Mouse (Mus musculus) left cerebral cortex, adult 2 months (tissue): ENCODE data around the gene Ifnab. TPM values are rescaled to one million over a fixed set of nuclear protein-coding genes. Genes with fewer than 3 reads are reported as not detected.

Experiments
- DNase-seq, 2 experiments: peaks; one replicate each; pipeline ENCODE4 v3.0.0; 2021 to 2022; ENCODE audit warnings: low spot score in 2 of 2, mixed read lengths in 1 of 2; ENCODE audit errors: extremely low spot score in 1 of 2
- H3K27ac ChIP-seq: fragments of 200-600 bp; 2 replicates; pipeline ENCODE4 v1.8.1; 2022
- H3K4me3 ChIP-seq: fragments of 200-600 bp; 2 replicates; pipeline ENCODE4 v1.8.1; 2022
- CTCF ChIP-seq: fragments of 200-600 bp; IDR thresholded peaks from 2 replicates; pipeline ENCODE4 v1.8.1; 2022; ENCODE audit warnings: antibody characterized with exemption, mild to moderate bottlenecking, moderate library complexity
- intact Hi-C: fragments of 180-260 bp; cut with DNase I; formaldehyde crosslinking; loops from one replicate; pipeline ENCODE4 v1.15.1; 2025
- total RNA-seq, 2 experiments: library from RNA; stranded (reverse); gene quantifications; 2 replicates each; pipeline ENCODE4 v1.2.3; 2021

The Ifnab gene
- total RNA-seq, 2 experiments from 2014 or later = not detected

DNA sequence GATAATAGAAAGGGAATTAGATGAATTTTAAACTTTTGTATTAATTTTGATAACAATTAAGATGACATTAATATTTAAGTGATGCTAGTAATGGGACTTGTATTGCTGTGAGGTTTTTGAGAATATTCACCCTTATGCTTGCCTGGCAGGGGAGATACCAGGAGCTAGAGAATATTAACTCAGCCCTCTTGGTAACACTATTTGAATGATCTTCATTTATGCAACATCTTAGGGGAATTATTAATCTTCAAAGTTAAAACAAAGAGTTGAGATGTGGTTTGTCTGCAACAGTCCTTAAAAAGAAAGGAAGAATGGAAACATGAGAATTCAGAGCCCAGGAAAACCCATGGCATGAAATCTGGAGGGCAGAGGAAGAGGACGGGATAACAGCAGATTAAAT, 8.1 kb upstream of the Ifnab start:
- no peak for DNase-seq
- no peak for TF ChIP-seq CTCF
- Histone ChIP-seq H3K27ac (no peak overlapping the region), H3K4me3 (no peak overlapping the region)
- intact Hi-C loops = no loop called here

DNA sequence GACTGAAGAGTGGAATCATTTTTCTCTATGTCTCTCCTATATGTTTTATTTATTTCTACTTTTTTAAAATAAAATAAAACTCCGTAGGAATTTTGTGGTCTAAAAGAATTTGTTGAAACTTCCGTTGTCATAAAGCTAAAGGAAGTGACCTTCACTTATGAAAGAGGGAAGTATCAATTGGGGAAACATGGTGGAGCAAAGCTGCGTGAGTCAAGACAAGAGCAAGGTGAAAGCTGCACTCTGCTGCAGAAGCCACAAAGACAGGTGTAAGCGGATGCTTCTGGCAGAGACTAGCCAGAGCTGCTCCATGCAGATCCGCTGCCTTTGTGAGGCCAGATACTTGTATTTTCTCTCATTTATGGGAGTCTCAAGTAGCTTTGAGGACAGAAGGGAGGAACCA, 7.6 kb upstream of the Ifnab start:
- Histone ChIP-seq H3K4me3 (no peak overlapping the region), H3K27ac (no peak overlapping the region)
- TF ChIP-seq CTCF = no peak
- no peak for DNase-seq
- intact Hi-C loops = no loop called here

DNA sequence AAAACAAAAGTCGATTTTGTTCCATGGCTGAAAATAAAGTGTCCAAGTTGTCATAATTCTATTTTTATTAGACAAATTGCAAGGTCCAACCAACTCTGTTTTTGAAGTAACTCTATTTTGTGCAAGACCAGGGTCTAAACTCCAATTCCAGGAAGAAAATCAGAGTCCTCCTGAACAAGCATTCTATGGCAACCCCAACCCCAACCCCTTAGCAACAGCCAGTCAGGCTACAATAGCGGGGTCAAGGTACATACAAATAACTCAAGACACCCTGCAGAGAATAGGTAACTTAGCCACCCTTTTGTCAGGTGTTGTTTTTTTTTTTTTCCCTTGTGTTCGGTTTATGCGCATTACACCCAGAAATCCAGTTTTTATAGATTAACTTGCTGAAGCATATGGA, 6.6 kb upstream of the Ifnab start:
- intact Hi-C loops = loop anchor here (2.0 kb wide), 1 partner anchor 29 kb away; no protein-coding TSS in a partner anchor
- no peak overlapping the region for H3K27ac ChIP-seq
- no peak for TF ChIP-seq CTCF
- H3K4me3 ChIP-seq = no peak overlapping the region
- no peak for DNase-seq

DNA sequence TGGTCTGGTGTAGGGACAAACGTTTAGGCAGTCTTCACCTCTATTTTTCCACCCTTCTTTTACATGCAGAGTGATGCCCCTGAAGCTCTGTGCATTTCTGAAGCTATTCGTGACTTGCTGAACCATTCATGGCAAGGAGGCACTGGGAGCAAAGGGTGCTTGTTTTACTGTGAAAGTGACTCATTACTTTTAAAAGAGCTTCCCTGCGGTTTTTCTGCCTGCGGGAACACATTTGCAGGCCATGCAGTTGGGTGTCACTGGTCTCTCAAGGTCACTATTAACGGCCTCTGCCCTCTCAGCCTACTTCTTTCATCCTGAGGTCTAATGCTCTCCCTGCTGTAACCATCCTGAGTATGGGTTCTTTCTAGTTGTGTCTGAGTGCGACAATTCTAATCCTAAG, 5.9 kb upstream of the Ifnab start:
- intact Hi-C loops = loop anchor here (2.0 kb wide), 1 partner anchor 30 kb away; no protein-coding TSS in a partner anchor
- TF ChIP-seq CTCF = no peak
- Histone ChIP-seq H3K4me3 (no peak overlapping the region), H3K27ac (no peak overlapping the region)
- DNase-seq = no peak

DNA sequence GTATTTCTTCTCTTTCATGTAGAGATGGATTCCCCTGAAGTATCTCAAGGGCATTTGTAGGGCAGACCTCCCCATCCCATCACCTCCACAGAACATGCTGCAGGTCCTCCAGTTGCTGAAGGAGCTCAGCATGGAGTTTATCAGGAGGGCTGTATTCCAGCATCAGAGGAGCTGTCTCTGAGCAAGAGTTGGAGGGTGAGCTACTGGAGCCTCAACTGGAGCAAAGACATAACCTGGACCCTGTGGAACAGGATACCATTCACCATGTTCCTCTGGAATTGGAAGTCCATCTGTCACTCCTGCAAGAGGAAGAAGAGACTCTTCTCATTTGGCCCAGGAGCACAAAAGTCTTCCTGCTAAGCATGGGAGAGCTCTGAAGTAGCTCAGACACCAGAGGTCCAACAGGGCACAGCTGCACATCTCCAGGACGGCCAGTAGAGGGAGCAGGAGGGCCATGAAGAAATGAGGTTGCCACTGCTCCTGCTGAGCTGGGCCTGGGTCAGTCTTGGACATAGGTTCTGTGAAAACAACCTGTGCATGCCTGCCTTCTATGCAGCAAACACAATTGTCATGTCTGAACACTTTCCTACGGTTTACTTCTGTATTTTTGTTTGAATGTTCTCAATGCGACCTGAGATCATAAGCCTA, 5.2 kb upstream of the Ifnab start:
- Histone ChIP-seq H3K27ac (no peak overlapping the region), H3K4me3 (no peak overlapping the region)
- intact Hi-C loops = loop anchor here (2.0 kb wide), 1 partner anchor 30 kb away; no protein-coding TSS in a partner anchor
- peak; percentile 62 to 75 for DNase-seq
- peak; percentile 99 for TF ChIP-seq CTCF

DNA sequence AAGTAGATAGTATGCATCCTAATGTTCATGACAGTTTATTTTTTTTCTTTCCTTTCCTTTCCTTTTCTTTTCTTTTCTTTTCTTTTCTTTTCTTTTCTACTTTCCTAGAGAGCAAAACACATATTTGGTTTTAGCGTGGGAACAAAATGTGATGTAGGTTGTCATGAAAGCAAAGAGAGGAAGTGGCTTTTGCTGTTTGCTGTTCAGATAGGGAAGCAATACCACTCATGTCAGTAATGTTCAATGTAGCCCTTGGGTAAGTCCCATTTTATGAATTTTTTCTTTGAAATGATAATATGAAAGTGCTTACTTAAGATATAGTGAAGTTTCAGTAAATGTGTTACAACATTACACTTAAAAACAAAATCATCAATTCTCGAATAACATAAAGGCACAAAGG, 2.2 kb upstream of the Ifnab start:
- intact Hi-C loops = no loop called here
- Histone ChIP-seq H3K4me3 (no peak overlapping the region), H3K27ac (no peak overlapping the region)
- no peak for TF ChIP-seq CTCF
- DNase-seq = no peak

DNA sequence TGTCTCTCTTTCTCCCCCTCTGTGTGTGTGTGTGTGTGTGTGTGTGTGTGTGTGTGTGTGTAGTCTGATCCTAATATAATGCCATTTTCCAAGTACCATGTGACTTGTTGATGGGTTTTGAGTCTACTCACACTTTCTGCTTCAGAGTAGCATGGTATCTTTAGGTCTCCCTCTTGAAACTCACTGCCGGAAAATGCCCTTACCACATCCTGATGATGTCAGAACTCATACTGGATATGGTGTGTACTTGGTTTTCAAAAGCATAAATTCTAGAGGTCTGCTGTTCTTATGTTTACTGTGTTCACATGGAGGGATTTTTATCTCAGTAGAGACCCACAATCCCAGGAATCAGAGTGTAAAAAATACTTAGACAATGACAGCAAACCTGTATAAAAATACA, 1.4 kb upstream of the Ifnab start:
- intact Hi-C loops = no loop called here
- TF ChIP-seq CTCF = no peak
- H3K27ac ChIP-seq = no peak overlapping the region
- no peak overlapping the region for H3K4me3 ChIP-seq
- DNase-seq = no peak

DNA sequence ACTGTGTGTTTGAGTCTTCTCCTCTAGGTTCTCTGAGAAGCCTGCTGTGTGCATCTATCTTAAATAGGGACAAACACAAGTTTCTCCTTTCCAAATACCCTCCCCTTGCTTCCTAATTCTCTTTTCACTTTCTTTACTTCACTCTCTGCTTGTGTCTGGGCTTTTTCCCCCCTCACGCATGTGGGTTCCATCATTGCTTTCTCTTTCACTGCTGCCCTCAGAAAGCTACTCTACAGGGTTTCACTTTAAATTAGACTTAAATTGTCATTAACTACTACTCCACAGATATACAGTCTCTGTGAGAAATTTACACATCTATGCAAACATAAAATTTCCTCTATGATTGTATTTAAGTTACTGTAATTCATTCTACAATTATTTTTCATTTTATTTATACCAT, 7.3 kb downstream of the Ifnab start, which contains the start of gene Ifna2:
Gene Ifna2, minus strand, starts transcription at position 101 of the 400 bp plus-strand sequence.
- H3K27ac ChIP-seq = no peak within 1 kb of the TSS
- no peak for DNase-seq
- TF ChIP-seq CTCF = no peak
- intact Hi-C loops = no loop called here
- no peak within 1 kb of the TSS for H3K4me3 ChIP-seq

DNA sequence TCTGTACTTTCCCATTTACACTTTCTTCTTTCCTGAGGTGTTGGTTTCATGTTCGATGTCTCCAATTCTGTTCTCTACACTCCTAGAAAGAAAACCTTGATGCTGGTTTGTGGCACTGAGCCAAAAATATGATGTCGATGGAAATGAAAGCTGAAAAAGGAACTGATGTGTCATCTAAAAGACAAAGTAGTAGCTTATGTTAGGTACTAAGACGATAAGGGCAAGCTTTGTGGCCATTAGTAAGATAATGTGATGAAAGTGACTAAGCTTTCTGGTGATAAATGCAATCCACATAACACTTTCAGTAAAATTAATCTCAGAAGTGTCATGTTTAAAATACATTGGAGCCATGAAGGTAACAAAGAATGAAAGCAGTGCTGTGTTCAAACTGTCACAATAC, 9.8 kb downstream of the Ifnab start:
- no peak for DNase-seq
- Histone ChIP-seq H3K27ac (no peak overlapping the region), H3K4me3 (no peak overlapping the region)
- intact Hi-C loops = no loop called here
- no peak for TF ChIP-seq CTCF

DNA sequence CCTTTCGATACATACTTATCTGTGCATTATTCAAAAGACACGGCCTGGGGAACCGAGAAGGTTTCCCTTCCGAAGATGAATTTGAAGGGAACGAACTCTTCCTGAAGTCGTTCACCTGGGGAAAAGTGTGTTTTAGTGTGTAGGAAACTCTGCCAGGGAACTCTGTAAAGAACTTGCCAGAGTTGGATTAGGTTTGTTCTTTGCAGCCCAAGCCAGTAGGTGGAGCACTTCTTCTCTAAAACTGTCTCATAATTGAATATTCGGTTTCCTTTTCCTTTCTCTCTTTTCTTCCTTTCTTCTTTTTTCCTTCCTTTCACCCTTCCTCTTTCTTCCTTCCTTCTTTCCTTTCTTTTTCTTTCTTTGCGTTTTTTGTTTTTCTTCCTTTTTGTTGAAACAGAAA, 10.8 kb downstream of the Ifnab start:
- peak in 1 of 2 experiments; percentile 25 for DNase-seq
- peak; percentile 68 for TF ChIP-seq CTCF
- no peak overlapping the region for H3K27ac ChIP-seq
- H3K4me3 ChIP-seq = no peak overlapping the region
- intact Hi-C loops = no loop called here

DNA sequence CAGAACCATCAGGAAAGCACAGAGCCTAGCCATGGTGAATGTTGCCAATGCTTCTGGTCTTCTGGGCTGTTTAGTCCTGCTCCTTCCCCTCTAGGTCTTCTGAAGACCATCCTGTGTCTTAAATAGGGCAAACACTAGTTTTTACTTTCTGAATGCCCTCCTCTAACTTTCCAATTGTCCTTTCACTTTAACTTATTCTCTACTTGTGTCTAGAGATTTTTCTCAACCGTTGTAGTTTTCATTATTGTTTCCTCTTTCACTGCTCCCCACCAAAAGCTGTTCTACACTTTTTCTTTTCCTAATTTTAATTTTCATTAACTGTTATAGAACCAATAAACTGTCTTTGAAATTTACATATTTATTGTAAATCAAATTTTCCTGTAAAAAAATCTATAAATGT, 14.3 kb downstream of the Ifnab start, which contains the start of gene Ifna16:
Gene Ifna16, minus strand, starts transcription at position 101 of the 400 bp plus-strand sequence.
- no peak for TF ChIP-seq CTCF
- intact Hi-C loops = no loop called here
- no peak within 1 kb of the TSS for H3K4me3 ChIP-seq

DNA sequence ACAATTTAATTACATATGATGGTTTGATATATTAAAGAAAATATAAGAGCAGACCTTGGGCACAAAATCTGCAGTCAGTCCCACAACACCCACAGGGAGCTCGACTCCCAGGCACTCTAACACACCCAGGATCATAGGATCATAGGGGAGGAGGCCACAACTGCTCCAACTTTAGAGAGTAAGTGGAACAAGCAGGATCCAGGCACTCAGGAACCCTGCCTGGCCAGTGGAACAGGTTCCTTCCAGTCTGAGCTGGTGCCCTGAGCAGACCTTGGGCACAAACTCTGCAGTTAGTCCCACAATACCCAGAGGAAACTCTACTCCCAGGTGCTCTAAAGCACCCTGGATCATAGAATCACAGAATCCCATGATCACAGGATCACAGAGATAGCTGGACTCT, 35.7 kb downstream of the Ifnab start:
- intact Hi-C loops = no loop called here
- TF ChIP-seq CTCF = no peak
- H3K27ac ChIP-seq = no peak overlapping the region
- no peak overlapping the region for H3K4me3 ChIP-seq
- no peak for DNase-seq

More for the DNA sequence above, 14.3 kb downstream of the Ifnab start, which contains the start of gene Ifna16:
- no peak for DNase-seq
- no peak within 1 kb of the TSS for H3K27ac ChIP-seq

DNA sequence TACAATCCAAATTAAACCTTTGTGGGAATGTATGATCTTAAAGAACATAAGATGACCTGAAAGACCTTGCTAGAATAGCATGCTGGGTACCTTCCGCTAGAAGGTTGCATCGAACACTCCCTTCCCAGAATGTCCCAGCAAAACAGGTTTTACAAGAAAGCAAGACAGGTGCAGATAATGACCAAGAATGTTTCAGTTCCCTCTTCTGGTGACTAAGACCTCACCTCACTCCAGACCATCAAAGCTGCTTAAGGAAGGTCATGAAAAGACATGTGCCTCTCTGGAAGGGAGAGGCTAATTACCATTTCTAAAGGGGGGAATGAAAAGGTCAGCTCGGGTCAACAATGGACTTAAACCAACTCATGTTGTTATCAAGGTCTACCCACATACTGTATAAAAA, 37.5 kb downstream of the Ifnab start:
- Histone ChIP-seq H3K4me3 (no peak overlapping the region), H3K27ac (no peak overlapping the region)
- no peak for DNase-seq
- no peak for TF ChIP-seq CTCF
- intact Hi-C loops = no loop called here
